ENCODE assay signal across 25 mouse cellular contexts in the genomic region with DNA sequence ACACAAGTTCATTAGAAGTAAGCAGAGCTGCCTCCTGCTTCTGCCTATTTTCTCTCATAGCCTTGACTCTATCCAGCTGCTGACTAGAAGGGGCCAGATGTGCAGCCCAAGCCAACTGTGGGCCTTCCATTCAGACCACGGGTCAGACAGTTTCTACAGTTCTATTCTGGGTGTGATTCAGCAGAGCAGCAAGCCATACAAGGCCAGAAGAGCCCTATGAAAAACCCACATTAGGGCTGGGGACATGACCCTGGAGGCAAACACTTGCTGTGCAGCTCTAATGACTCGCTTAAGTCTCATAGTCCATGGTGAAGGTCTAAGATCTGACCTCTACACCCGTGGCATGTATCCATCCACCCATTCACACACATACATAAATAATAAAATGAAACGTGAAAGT. TPM values are rescaled to one million over a fixed set of nuclear protein-coding genes. Genes with fewer than 3 reads are reported as not detected.
"Had no signal": no experiment of that assay in that cellular context is flagged by ENCODE, and none has a peak within 500 bp of the region (broad histone marks: within the 10 kb centered on the region; RNA-seq: fewer than 3 reads in every experiment).

No protein-coding gene starts in this region.

- H3K4me1 ChIP-seq: hindbrain, embryonic 13.5 days; hindbrain, embryonic 15.5 days; limb, embryonic 10.5 days; limb, embryonic 12.5 days had no signal

- H3K36me3 ChIP-seq: heart, embryonic 10.5 days; heart, embryonic 12.5 days; hindbrain, embryonic 13.5 days; hindbrain, embryonic 15.5 days; kidney, embryonic 15.5 days; limb, embryonic 10.5 days; limb, embryonic 12.5 days had no signal

- DNase-seq: gastrocnemius, postnatal 14 days; gastrocnemius, postnatal 36 days; heart, adult 18-20 months; heart, postnatal 10 days; heart, postnatal 36 days; kidney, adult 11 months; kidney, adult 2 months; kidney, adult 9 months; kidney, postnatal 25 days; kidney, postnatal 4 days; liver had no signal

- H3K4me2 ChIP-seq: heart, embryonic 12.5 days; hindbrain, embryonic 13.5 days; hindbrain, embryonic 15.5 days; kidney, embryonic 15.5 days; limb, embryonic 12.5 days; liver, embryonic 11.5 days had no signal

- H3K9me3 ChIP-seq: heart, embryonic 10.5 days; heart, embryonic 12.5 days; hindbrain, embryonic 13.5 days; hindbrain, embryonic 15.5 days; kidney, embryonic 15.5 days; limb, embryonic 10.5 days; limb, embryonic 12.5 days had no signal

- H3K9ac ChIP-seq: heart, embryonic 12.5 days; hindbrain, embryonic 13.5 days; hindbrain, embryonic 15.5 days; kidney, embryonic 15.5 days; limb, embryonic 12.5 days; liver, embryonic 14.5 days had no signal

- H3K27me3 ChIP-seq: heart, embryonic 12.5 days; hindbrain, embryonic 13.5 days; hindbrain, embryonic 15.5 days; kidney, embryonic 15.5 days; limb, embryonic 12.5 days had no signal

- H3K27ac ChIP-seq: heart, embryonic 10.5 days; hindbrain, embryonic 13.5 days; hindbrain, embryonic 15.5 days; hindbrain, postnatal 0 days; kidney, embryonic 15.5 days; kidney, postnatal 0 days; layer of hippocampus, adult 2 months; left cerebral cortex, adult 2 months; limb, embryonic 10.5 days; limb, embryonic 12.5 days; liver, embryonic 14.5 days had no signal

- H3K4me3 ChIP-seq: heart, embryonic 10.5 days; heart, embryonic 12.5 days; hindbrain, embryonic 13.5 days; hindbrain, embryonic 15.5 days; kidney, embryonic 15.5 days; layer of hippocampus, adult 2 months; left cerebral cortex, adult 2 months; limb, embryonic 10.5 days; limb, embryonic 12.5 days had no signal

- ATAC-seq: hindbrain, postnatal 0 days had no signal

RNA-seq across cellular contexts. Expression of gene Cd80, which starts 10.7 kb away (rescaled TPM):
- total RNA-seq: hematopoietic stem cell, adult 5-6 weeks had no signal

RNA-seq across cellular contexts. Expression of gene Pla1a, which starts 33.1 kb away (rescaled TPM):
- total RNA-seq: hematopoietic stem cell, adult 5-6 weeks had no signal
